Mouse (Mus musculus): ENCODE measurements around the gene Rbfox3. TPM values are rescaled to one million over a fixed set of nuclear protein-coding genes. Genes with fewer than 3 reads are reported as not detected.

The Rbfox3 gene
- polyA plus RNA-seq, 1 experiment from 2014 or later = 0.09 TPM

- 7% methylated on average over 16 of the region's 16 CpGs for WGBS
- Histone ChIP-seq H3K4me2 (ENCODE audit: low read length) (no peak overlapping the region), H3K4me3 (ENCODE audit: control insufficient read depth in 1 of 2, insufficient read depth in 1 of 2, low read depth in 1 of 2, low read length in 2 of 2) (no peak overlapping the region), H3K9ac (ENCODE audit: low read length) (no peak overlapping the region), H3K4me1 (ENCODE audit: control insufficient read depth in 2 of 2, insufficient read depth in 2 of 2, low read length in 2 of 2) (no peaks in the 10 kb centered on the region), H3K36me3 (ENCODE audit: control insufficient read depth, insufficient read depth, low read length) (no peaks in the 10 kb centered on the region), H3K27me3 (ENCODE audit: control insufficient read depth, insufficient read depth, low read length) (0 out of 2 replicates have a peak, but pooled peaks cover 2% of the 10 kb centered on the region), H3K27ac (replicated peaks in 1 of 2; ENCODE audit: control insufficient read depth in 1 of 2, insufficient read depth in 1 of 2, low read depth in 2 of 2, low read length in 2 of 2) (no peak overlapping the region), H3K9me3 (ENCODE audit: control insufficient read depth, low read length) (no peaks in the 10 kb centered on the region)
- ATAC-seq (ENCODE audit: insufficient number of reproducible peaks, insufficient read depth, low FRiP score, low read depth) = no peak
Measured at GRCm38 (mm10) chr11:118685397-118685796, 226.0 kb downstream of the Rbfox3 start.

GRCm38 (mm10) chr11:118684665-118685064, 226.7 kb downstream of the Rbfox3 start:
- ATAC-seq (ENCODE audit: insufficient number of reproducible peaks, insufficient read depth, low FRiP score, low read depth) = no peak
- Histone ChIP-seq H3K27me3 (ENCODE audit: control insufficient read depth, insufficient read depth, low read length) (peaks cover 2% of the 10 kb centered on the region; the same call in 1 of the 2 replicates), H3K27ac (replicated peaks in 1 of 2; ENCODE audit: control insufficient read depth in 1 of 2, insufficient read depth in 1 of 2, low read depth in 2 of 2, low read length in 2 of 2) (no peak overlapping the region), H3K36me3 (ENCODE audit: control insufficient read depth, insufficient read depth, low read length) (no peaks in the 10 kb centered on the region), H3K9ac (ENCODE audit: low read length) (no peak overlapping the region), H3K9me3 (ENCODE audit: control insufficient read depth, low read length) (no peaks in the 10 kb centered on the region), H3K4me1 (ENCODE audit: control insufficient read depth in 2 of 2, insufficient read depth in 2 of 2, low read length in 2 of 2) (no peaks in the 10 kb centered on the region), H3K4me3 (ENCODE audit: control insufficient read depth in 1 of 2, insufficient read depth in 1 of 2, low read depth in 1 of 2, low read length in 2 of 2) (no peak overlapping the region), H3K4me2 (ENCODE audit: low read length) (no peak overlapping the region)
- 65% methylated on average over 4 of the region's 4 CpGs for WGBS

GRCm38 (mm10) chr11:118680699-118681098, 230.7 kb downstream of the Rbfox3 start:
- Histone ChIP-seq H3K9ac (ENCODE audit: low read length) (no peak overlapping the region), H3K4me2 (ENCODE audit: low read length) (no peak overlapping the region), H3K27ac (replicated peaks in 1 of 2; ENCODE audit: control insufficient read depth in 1 of 2, insufficient read depth in 1 of 2, low read depth in 2 of 2, low read length in 2 of 2) (no peak overlapping the region), H3K36me3 (ENCODE audit: control insufficient read depth, insufficient read depth, low read length) (no peaks in the 10 kb centered on the region), H3K9me3 (ENCODE audit: control insufficient read depth, low read length) (no peaks in the 10 kb centered on the region), H3K4me1 (ENCODE audit: control insufficient read depth in 2 of 2, insufficient read depth in 2 of 2, low read length in 2 of 2) (no peaks in the 10 kb centered on the region), H3K4me3 (ENCODE audit: control insufficient read depth in 1 of 2, insufficient read depth in 1 of 2, low read depth in 1 of 2, low read length in 2 of 2) (no peak overlapping the region), H3K27me3 (ENCODE audit: control insufficient read depth, insufficient read depth, low read length) (peaks cover 20% of the 10 kb centered on the region)
- WGBS = 71% methylated on average over 10 of the region's 10 CpGs
- no peak for ATAC-seq (ENCODE audit: insufficient number of reproducible peaks, insufficient read depth, low FRiP score, low read depth)

GRCm38 (mm10) chr11:118679736-118680410, 231.5 kb downstream of the Rbfox3 start:
- H3K9ac ChIP-seq (ENCODE audit: low read length) = no peak overlapping the region
- H3K4me2 ChIP-seq (ENCODE audit: low read length) = no peak overlapping the region
- H3K36me3 ChIP-seq (ENCODE audit: control insufficient read depth, insufficient read depth, low read length) = no peaks in the 10 kb centered on the region
- no peak overlapping the region for H3K27ac ChIP-seq (replicated peaks in 1 of 2; ENCODE audit: control insufficient read depth in 1 of 2, insufficient read depth in 1 of 2, low read depth in 2 of 2, low read length in 2 of 2)
- no peak overlapping the region for H3K4me3 ChIP-seq (ENCODE audit: control insufficient read depth in 1 of 2, insufficient read depth in 1 of 2, low read depth in 1 of 2, low read length in 2 of 2)
- ATAC-seq (ENCODE audit: insufficient number of reproducible peaks, insufficient read depth, low FRiP score, low read depth) = no peak
- 72% methylated on average over 24 of the region's 24 CpGs for WGBS
- H3K4me1 ChIP-seq (ENCODE audit: control insufficient read depth in 2 of 2, insufficient read depth in 2 of 2, low read length in 2 of 2) = no peaks in the 10 kb centered on the region
- H3K27me3 ChIP-seq (ENCODE audit: control insufficient read depth, insufficient read depth, low read length) = peaks cover 20% of the 10 kb centered on the region
- H3K9me3 ChIP-seq (ENCODE audit: control insufficient read depth, low read length) = no peaks in the 10 kb centered on the region

- Histone ChIP-seq H3K9ac (ENCODE audit: low read length) (no peak overlapping the region), H3K9me3 (ENCODE audit: control insufficient read depth, low read length) (no peaks in the 10 kb centered on the region), H3K4me2 (ENCODE audit: low read length) (no peak overlapping the region), H3K4me3 (ENCODE audit: control insufficient read depth in 1 of 2, insufficient read depth in 1 of 2, low read depth in 1 of 2, low read length in 2 of 2) (no peak overlapping the region), H3K4me1 (ENCODE audit: control insufficient read depth in 2 of 2, insufficient read depth in 2 of 2, low read length in 2 of 2) (no peaks in the 10 kb centered on the region), H3K36me3 (ENCODE audit: control insufficient read depth, insufficient read depth, low read length) (no peaks in the 10 kb centered on the region), H3K27me3 (ENCODE audit: control insufficient read depth, insufficient read depth, low read length) (peaks cover 20% of the 10 kb centered on the region), H3K27ac (replicated peaks in 1 of 2; ENCODE audit: control insufficient read depth in 1 of 2, insufficient read depth in 1 of 2, low read depth in 2 of 2, low read length in 2 of 2) (no peak overlapping the region)
- 24% methylated on average over 20 of the region's 20 CpGs for WGBS
- ATAC-seq (ENCODE audit: insufficient number of reproducible peaks, insufficient read depth, low FRiP score, low read depth) = no peak
Measured at GRCm38 (mm10) chr11:118678515-118679104, 232.8 kb downstream of the Rbfox3 start.

DNA sequence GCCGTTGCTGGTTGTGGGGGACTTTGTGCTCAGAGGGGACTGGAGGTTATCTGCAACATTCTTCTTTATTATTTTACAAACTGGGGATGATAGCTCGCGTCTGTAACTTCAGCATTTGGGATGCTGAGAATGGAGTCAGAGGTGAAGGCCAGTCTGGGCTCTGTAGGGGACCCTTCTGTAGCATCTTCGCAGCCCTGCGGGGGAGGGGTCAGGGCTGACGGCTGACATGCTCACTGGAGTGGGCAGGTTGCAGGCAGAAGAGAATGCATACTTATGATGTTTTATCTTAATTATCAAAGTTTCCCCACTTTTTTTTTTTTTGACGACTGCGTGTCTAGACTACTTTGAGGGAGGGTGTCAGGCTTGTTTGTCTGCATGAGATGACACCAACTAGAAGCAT, 234.1 kb downstream of the Rbfox3 start:
- Histone ChIP-seq H3K27me3 (ENCODE audit: control insufficient read depth, insufficient read depth, low read length) (peaks cover 20% of the 10 kb centered on the region), H3K9me3 (ENCODE audit: control insufficient read depth, low read length) (no peaks in the 10 kb centered on the region), H3K9ac (ENCODE audit: low read length) (no peak overlapping the region), H3K36me3 (ENCODE audit: control insufficient read depth, insufficient read depth, low read length) (no peaks in the 10 kb centered on the region), H3K4me2 (ENCODE audit: low read length) (no peak overlapping the region), H3K27ac (replicated peaks in 1 of 2; ENCODE audit: control insufficient read depth in 1 of 2, insufficient read depth in 1 of 2, low read depth in 2 of 2, low read length in 2 of 2) (no peak overlapping the region), H3K4me3 (ENCODE audit: control insufficient read depth in 1 of 2, insufficient read depth in 1 of 2, low read depth in 1 of 2, low read length in 2 of 2) (no peak overlapping the region), H3K4me1 (ENCODE audit: control insufficient read depth in 2 of 2, insufficient read depth in 2 of 2, low read length in 2 of 2) (no peaks in the 10 kb centered on the region)
- ATAC-seq (ENCODE audit: insufficient number of reproducible peaks, insufficient read depth, low FRiP score, low read depth) = no peak
- 56% methylated on average over 8 of the region's 8 CpGs for WGBS

DNA sequence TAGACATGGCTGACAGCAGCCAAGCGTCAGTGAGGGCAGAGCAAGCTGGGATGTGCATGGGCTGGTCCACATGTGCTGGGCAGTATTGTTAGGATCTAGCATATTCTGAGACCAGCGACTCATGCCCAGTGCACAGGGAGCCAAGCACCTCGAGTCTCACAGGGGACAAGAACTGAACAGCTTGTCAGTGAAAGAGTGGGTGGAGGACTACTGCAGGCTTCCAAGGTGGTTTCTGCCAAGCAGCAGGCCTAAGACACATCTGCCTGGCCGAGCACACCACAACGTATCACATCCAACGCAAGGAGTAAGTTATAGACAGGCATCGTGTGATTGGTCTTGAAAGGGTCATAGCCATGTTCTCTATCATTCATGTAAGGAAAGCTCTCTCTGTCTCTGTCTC, 235.0 kb downstream of the Rbfox3 start:
- no peak for ATAC-seq (ENCODE audit: insufficient number of reproducible peaks, insufficient read depth, low FRiP score, low read depth)
- Histone ChIP-seq H3K9me3 (ENCODE audit: control insufficient read depth, low read length) (no peaks in the 10 kb centered on the region), H3K36me3 (ENCODE audit: control insufficient read depth, insufficient read depth, low read length) (no peaks in the 10 kb centered on the region), H3K4me1 (ENCODE audit: control insufficient read depth in 2 of 2, insufficient read depth in 2 of 2, low read length in 2 of 2) (no peaks in the 10 kb centered on the region), H3K27me3 (ENCODE audit: control insufficient read depth, insufficient read depth, low read length) (peaks cover 18% of the 10 kb centered on the region), H3K4me3 (ENCODE audit: control insufficient read depth in 1 of 2, insufficient read depth in 1 of 2, low read depth in 1 of 2, low read length in 2 of 2) (no peak overlapping the region), H3K27ac (replicated peaks in 1 of 2; ENCODE audit: control insufficient read depth in 1 of 2, insufficient read depth in 1 of 2, low read depth in 2 of 2, low read length in 2 of 2) (no peak overlapping the region), H3K4me2 (ENCODE audit: low read length) (no peak overlapping the region), H3K9ac (ENCODE audit: low read length) (no peak overlapping the region)
- WGBS = 68% methylated on average over 7 of the region's 7 CpGs

DNA sequence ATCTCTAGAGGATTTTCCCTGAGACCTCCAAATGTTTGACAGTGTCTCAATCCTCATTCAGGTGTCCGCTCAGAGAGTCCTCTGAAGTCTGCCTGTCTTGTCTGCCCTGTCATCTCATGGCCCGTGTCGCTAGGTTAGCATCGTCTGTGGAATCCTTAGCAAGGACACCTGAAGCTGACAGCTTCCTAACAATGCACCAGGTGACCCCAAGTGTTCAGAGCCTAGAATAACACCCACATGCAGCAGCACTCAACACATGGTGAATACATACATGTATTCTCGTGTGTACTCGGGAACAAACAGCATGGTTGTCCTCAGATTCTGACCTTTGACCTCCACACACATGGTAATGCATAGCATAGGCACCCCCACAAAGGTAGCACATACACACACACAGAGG, 239.4 kb downstream of the Rbfox3 start:
- H3K4me3 ChIP-seq (ENCODE audit: control insufficient read depth in 1 of 2, insufficient read depth in 1 of 2, low read depth in 1 of 2, low read length in 2 of 2) = no peak overlapping the region
- H3K9me3 ChIP-seq (ENCODE audit: control insufficient read depth, low read length) = no peaks in the 10 kb centered on the region
- no peak for ATAC-seq (ENCODE audit: insufficient number of reproducible peaks, insufficient read depth, low FRiP score, low read depth)
- no peak overlapping the region for H3K27ac ChIP-seq (replicated peaks in 1 of 2; ENCODE audit: control insufficient read depth in 1 of 2, insufficient read depth in 1 of 2, low read depth in 2 of 2, low read length in 2 of 2)
- H3K27me3 ChIP-seq (ENCODE audit: control insufficient read depth, insufficient read depth, low read length) = no peaks in the 10 kb centered on the region
- peaks cover 0 to 2% of the 10 kb centered on the region in 2 experiments; a peak in 1 of 4 replicates for H3K4me1 ChIP-seq (ENCODE audit: control insufficient read depth in 2 of 2, insufficient read depth in 2 of 2, low read length in 2 of 2)
- no peak overlapping the region for H3K9ac ChIP-seq (ENCODE audit: low read length)
- WGBS = 72% methylated on average over 6 of the region's 6 CpGs
- H3K36me3 ChIP-seq (ENCODE audit: control insufficient read depth, insufficient read depth, low read length) = no peaks in the 10 kb centered on the region
- H3K4me2 ChIP-seq (ENCODE audit: low read length) = no peak overlapping the region

Measured in heart, embryonic 14.5 days (tissue).